Mouse (Mus musculus) liver, adult 2 months (tissue): ENCODE data around the gene Chga. TPM values are rescaled to one million over a fixed set of nuclear protein-coding genes. Genes with fewer than 3 reads are reported as not detected.

Experiments
- DNase-seq: peaks from one replicate; pipeline ENCODE4 v3.0.0-alpha.2; 2011; ENCODE audit warnings: low read depth, low spot score; ENCODE audit errors: extremely low read depth
- H3K27ac ChIP-seq: fragments of 200-500 bp; replicated peaks from 2 replicates; pipeline ENCODE4 v1.5.1; 2012; ENCODE audit warnings: low read depth, mild to moderate bottlenecking, control low read depth, inconsistent platforms, low read length; ENCODE audit not compliant: insufficient read depth
- H3K27me3 ChIP-seq: fragments of 200-500 bp; 2 replicates; pipeline ENCODE4 v1.6.1; 2012; ENCODE audit warnings: mild to moderate bottlenecking, moderate library complexity, low read length, inconsistent platforms; ENCODE audit not compliant: control insufficient read depth, insufficient read depth
- H3K36me3 ChIP-seq: fragments of 200-500 bp; 2 replicates; pipeline ENCODE4 v1.6.1; 2012; ENCODE audit warnings: low read length, inconsistent platforms; ENCODE audit not compliant: control insufficient read depth, insufficient read depth
- H3K4me1 ChIP-seq: fragments of 200-500 bp; 2 replicates; pipeline ENCODE4 v1.6.1; 2011; ENCODE audit warnings: low read length; ENCODE audit not compliant: control insufficient read depth, insufficient read depth
- H3K4me3 ChIP-seq: fragments of 200-500 bp; 2 replicates; pipeline ENCODE4 v1.5.1; 2011; ENCODE audit warnings: low read depth, mild to moderate bottlenecking, control low read depth, low read length, moderate library complexity; ENCODE audit not compliant: insufficient read depth
- H3K79me2 ChIP-seq: fragments of 200-500 bp; 2 replicates; pipeline ENCODE4 v1.6.1; 2012; ENCODE audit warnings: inconsistent platforms, mild to moderate bottlenecking, low read length, moderate library complexity; ENCODE audit not compliant: control insufficient read depth, insufficient read depth
- H3K9ac ChIP-seq: fragments of 200-500 bp; 2 replicates; pipeline ENCODE4 v1.6.1; 2012; ENCODE audit warnings: low read depth, mild to moderate bottlenecking, control low read depth, inconsistent platforms, low read length
- CTCF ChIP-seq: fragments of 200-500 bp; IDR thresholded peaks from 2 replicates; pipeline ENCODE4 v1.5.1; 2011; ENCODE audit warnings: low read depth, low read length, control low read depth
- POLR2A ChIP-seq: fragments of 200-500 bp; IDR thresholded peaks from 2 replicates; pipeline ENCODE4 v1.6.1; 2011; ENCODE audit warnings: low read length, control low read depth; ENCODE audit not compliant: insufficient read depth; ENCODE audit errors: extremely low read depth
- WGBS: fragments of 180-500 bp; shearing (Covaris S2); methylation state at CpG from one replicate; pipeline ENCODE4 v1.1.7; 2018; 5-methylcytosine and 5-hydroxymethylcytosine counted together
- polyA plus RNA-seq: library from polyadenylated mRNA; depleted of rRNA; stranded (reverse); fragments of >200 nt; gene quantifications from 2 replicates; pipeline ENCODE4 v1.2.3, GENCODE M21; 2012
- total RNA-seq: library from RNA; depleted of rRNA; stranded (reverse); fragments of >200 nt; gene quantifications from 2 replicates; pipeline ENCODE4 v1.2.3, GENCODE M21; 2014

Gene Chga
- total and polyA plus RNA-seq, 2 experiments, result not detected

DNA sequence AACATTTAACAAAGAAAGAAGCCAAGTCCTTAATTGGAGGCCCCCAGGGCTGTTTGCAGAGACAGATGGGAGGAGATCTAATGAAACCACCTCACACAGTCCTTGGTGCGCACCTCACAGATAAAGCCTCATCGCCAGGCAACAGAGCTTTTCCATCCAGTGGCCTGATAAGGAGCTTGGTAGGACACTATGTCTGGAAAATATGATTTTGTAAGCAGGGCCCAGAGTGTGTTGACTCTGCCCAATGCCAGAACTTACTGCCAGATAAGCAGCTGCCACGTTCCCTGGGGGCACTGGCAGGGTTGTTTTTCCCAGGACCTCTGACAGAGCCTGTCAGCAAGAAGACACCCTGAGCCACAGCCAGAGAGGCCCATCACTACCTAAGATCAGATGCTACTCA is 3.6 kb upstream of the Chga start:
- Histone ChIP-seq H3K4me3 (no peak overlapping the region), H3K9ac (no peak overlapping the region), H3K27me3 (peaks cover 7% of the 10 kb centered on the region), H3K4me1 (no peaks in the 10 kb centered on the region), H3K36me3 (no peaks in the 10 kb centered on the region), H3K79me2 (no peaks in the 10 kb centered on the region), H3K27ac (no peak overlapping the region)
- DNase-seq, result no peak
- TF ChIP-seq CTCF (no peak), POLR2A (no peak)
- WGBS, result 68% methylated on average over 3 of the region's 3 CpGs

DNA sequence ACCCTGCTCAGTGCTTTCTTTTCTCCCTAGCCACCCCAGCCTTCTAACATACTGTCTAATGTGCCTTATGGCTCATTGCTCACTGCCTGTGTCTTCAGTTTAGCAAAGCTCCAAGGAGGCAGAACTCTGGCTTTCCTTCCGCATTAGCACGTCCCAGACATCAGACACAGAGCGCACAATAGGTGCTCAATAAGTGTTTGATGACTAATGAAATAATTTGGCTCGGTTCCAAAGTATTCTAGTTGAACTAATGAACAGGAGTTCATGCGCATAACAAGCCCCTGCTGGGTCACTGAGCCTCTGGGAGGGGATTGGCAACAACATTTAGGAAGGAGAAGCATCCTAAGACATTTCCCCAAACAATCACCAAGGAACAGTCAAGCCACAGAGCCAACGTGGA is 2.8 kb upstream of the Chga start:
- TF ChIP-seq POLR2A (no peak), CTCF (no peak)
- no peak overlapping the region for H3K4me3 ChIP-seq
- no peak overlapping the region for H3K27ac ChIP-seq
- no peaks in the 10 kb centered on the region for H3K79me2 ChIP-seq
- no peaks in the 10 kb centered on the region for H3K36me3 ChIP-seq
- H3K4me1 ChIP-seq, result no peaks in the 10 kb centered on the region
- whole genome bisulfite sequencing, result 72% methylated on average over 6 of the region's 6 CpGs
- peaks cover 7% of the 10 kb centered on the region for H3K27me3 ChIP-seq
- no peak for DNase-seq
- H3K9ac ChIP-seq, result no peak overlapping the region

DNA sequence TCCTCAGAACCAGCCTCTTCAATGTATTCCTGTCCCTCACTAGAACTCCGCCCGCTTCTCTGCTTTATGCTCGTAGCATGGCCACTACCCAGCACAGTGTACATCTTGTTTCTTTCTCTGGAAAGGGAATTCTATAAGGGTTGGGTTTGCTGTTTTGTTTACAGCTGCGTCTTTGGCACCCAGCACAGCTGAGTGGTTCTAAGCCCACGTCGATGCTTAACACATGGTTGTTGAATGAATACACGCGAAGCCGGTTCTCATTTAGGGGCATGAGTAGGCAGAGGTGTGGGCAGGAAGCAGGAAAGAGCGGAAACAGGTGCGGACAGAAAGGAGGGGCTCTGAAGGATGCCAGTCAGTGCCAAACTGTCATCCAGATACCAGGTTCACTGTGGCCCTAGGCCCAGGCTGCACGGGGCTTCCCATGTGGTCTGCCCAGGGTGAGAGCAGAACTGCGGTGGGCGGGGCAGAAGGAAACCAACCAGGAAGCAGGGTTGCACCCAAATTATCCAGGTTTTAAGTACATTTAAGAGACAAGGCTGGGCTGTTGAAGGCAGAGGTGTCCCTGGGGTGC is 979 bp upstream of the Chga start:
- DNase-seq, result no peak
- H3K4me3 ChIP-seq, result no peak overlapping the region
- no peak overlapping the region for H3K27ac ChIP-seq
- WGBS, result 76% methylated on average over 14 of the region's 14 CpGs
- peaks cover 7% of the 10 kb centered on the region for H3K27me3 ChIP-seq
- H3K9ac ChIP-seq, result no peak overlapping the region
- H3K36me3 ChIP-seq, result no peaks in the 10 kb centered on the region
- H3K4me1 ChIP-seq, result no peaks in the 10 kb centered on the region
- TF ChIP-seq POLR2A, result no peak
- no peak for TF ChIP-seq CTCF
- no peaks in the 10 kb centered on the region for H3K79me2 ChIP-seq

DNA sequence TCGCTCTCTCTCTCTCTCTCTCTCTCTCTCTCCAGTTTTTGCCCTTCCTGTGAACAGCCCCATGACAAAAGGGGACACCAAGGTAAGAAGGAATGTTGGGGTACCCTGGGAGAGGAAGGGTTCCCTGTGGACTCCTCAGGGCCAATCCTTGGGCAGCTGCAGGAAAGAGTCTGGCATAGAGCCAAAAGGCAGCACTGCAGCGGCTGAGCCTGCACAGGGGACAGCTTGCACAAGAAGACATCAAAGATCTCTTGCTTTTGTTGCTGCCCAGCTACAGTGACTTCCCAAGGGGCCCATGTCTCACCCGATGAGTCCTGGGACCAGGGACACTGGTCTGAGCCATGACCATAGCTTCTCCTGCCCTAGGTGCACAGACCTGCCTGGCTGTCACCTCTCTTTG is 1.1 kb downstream of the Chga start:
- Histone ChIP-seq H3K27ac (no peak overlapping the region), H3K4me3 (no peak overlapping the region), H3K27me3 (peaks cover 7% of the 10 kb centered on the region), H3K36me3 (no peaks in the 10 kb centered on the region), H3K9ac (no peak overlapping the region), H3K79me2 (no peaks in the 10 kb centered on the region), H3K4me1 (no peaks in the 10 kb centered on the region)
- no peak for TF ChIP-seq POLR2A
- TF ChIP-seq CTCF, result no peak
- no peak for DNase-seq
- 71% methylated on average over 3 of the region's 3 CpGs for WGBS

DNA sequence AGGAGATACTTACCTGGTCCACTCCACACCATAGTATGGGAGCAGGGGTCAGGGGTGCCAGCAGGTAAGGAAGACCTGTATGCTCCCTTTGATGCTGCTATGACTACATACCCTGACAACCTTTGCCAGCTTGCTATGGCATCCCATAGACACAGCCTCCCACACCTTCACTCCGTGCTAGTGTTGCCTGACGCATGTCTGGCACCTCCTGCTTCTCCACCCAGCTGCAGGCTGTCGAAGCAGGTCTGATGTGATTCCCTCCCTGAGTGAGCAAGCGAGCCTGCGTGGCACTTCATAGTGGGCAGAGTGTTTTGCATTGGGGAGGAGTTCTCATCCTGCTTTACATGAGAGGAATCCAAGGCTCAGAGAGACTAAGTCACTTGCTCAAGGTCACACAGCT is 2.6 kb downstream of the Chga start:
- Histone ChIP-seq H3K36me3 (no peaks in the 10 kb centered on the region), H3K27me3 (peaks cover 7% of the 10 kb centered on the region), H3K4me1 (no peaks in the 10 kb centered on the region), H3K4me3 (no peak overlapping the region), H3K9ac (no peak overlapping the region), H3K27ac (no peak overlapping the region), H3K79me2 (no peaks in the 10 kb centered on the region)
- 85% methylated on average over 5 of the region's 5 CpGs for WGBS
- no peak for TF ChIP-seq POLR2A
- no peak for TF ChIP-seq CTCF
- no peak for DNase-seq

DNA sequence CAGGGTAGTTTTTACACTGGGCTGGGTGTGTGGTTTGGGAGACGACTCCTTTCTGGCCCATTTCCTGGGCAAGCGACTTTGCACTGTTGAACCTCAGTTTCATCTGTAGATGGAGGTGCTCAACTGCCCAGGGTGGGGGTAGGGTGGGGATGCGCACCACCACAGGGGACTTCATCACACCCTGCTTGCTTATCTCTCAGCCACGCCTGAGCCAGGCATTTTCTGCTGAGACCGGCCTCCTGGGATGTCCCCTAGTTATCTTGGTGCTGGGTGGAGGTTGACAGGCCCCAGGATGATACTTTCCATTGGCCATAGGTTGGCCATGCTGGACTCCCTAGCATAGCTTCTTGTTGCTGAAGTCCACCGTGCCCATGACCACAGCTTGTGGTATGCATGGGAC is 10.3 kb downstream of the Chga start:
- TF ChIP-seq POLR2A (no peak), CTCF (no peak)
- Histone ChIP-seq H3K4me3 (no peak overlapping the region), H3K9ac (no peak overlapping the region), H3K36me3 (no peaks in the 10 kb centered on the region), H3K79me2 (no peaks in the 10 kb centered on the region), H3K27ac (no peak overlapping the region), H3K27me3 (no peaks in the 10 kb centered on the region), H3K4me1 (no peaks in the 10 kb centered on the region)
- DNase-seq, result no peak
- WGBS, result 82% methylated on average over 6 of the region's 6 CpGs

DNA sequence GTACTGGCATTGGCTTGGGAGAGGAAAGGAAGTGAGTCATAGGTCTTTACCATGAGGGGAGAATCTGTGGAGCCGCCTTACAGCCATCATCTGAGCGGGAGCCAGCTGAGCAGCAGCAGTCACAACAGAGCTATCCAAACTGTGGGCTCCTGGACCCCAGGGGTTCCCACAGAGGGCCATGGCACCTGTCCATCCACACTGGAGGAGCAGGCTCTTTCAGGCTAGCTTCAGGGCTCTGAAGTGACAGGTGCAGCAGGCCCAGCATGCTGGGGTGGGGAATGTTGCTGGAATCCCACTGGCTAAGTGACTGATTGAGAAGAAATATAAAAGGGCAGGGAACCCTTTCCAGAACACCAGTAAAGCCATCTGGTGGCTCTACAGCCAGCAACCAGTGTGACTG is 12.2 kb downstream of the Chga start:
- Histone ChIP-seq H3K79me2 (no peaks in the 10 kb centered on the region), H3K27me3 (no peaks in the 10 kb centered on the region), H3K27ac (no peak overlapping the region), H3K4me1 (no peaks in the 10 kb centered on the region), H3K36me3 (no peaks in the 10 kb centered on the region), H3K9ac (no peak overlapping the region), H3K4me3 (no peak overlapping the region)
- no peak for TF ChIP-seq CTCF
- TF ChIP-seq POLR2A, result no peak
- no peak for DNase-seq
- WGBS, result 64% methylated on average over 2 of the region's 2 CpGs
